Comparison of ENCODE assay signal across 1 mouse cellular context in the genomic region with DNA sequence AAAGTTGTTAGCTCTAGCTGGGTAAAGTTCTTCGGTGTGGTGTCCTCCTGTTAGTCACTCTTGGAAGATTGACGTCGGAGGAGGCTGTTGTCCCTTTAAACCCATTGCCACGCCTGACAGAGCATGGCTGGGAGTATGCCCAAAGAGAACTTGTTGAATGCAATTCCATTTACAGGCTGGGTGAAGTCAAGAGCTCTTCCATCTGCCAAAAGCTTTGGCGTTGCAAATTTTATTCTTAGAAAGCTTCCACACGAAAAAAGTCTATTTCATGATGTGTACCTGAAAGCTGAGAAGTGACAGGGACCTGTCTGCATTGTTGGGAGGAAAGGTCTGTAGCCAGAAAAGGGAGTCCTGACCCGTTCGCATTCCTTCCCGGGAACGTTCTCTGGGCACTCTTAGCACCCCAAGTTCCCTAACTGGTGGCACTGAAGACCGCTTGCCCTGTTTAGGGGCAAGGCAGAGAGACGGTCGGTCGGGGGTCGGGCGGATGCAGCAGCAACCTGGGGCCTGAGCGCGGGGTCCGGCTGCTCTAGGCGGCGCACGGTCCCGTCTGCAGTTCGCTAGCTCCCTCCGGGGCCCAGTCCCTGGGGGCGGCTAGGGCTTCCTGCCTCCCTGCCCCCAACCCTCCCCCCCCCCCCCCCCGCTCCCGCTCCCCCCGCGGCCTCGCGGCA.
A peak's percentile ranks its signal among the peaks of the same experiment; 100 is the strongest.
TF ChIP-seq lines count a peak whose summit lies in the region.

No protein-coding gene starts in this region.

TF ChIP-seq in CH12.LX, 34 proteins besides CTCF, POLR2A, EP300 and RAD21 (continued from another document):
- no peak for TF ChIP-seq ETS1 (conservative IDR thresholded peaks at IDR 0.05; ENCODE audit: low read depth, low read length)
- TF ChIP-seq HCFC1 (IDR thresholded peaks at IDR 0.05; ENCODE audit: low read depth, low read length), result no peak
- TF ChIP-seq IRF4 (IDR thresholded peaks at IDR 0.05; ENCODE audit: low read depth, low read length), result 0 out of 2 replicates have a peak, but pooled peaks have one; percentile 3
- no peak for TF ChIP-seq USF2 (conservative IDR thresholded peaks at IDR 0.05; ENCODE audit: low read depth, low read length)
- no peak for TF ChIP-seq KAT2A (IDR thresholded peaks at IDR 0.05; ENCODE audit: insufficient replicate concordance, low read length)
- no peak for TF ChIP-seq POLR2AphosphoS2 (IDR thresholded peaks at IDR 0.05; ENCODE audit: low read depth, low read length)
- no peak for TF ChIP-seq MAX (IDR thresholded peaks at IDR 0.05; ENCODE audit: low read length)
- TF ChIP-seq MEF2A (IDR thresholded peaks at IDR 0.05; ENCODE audit: borderline replicate concordance, low read depth, low read length), result 0 out of 2 replicates have a peak, but pooled peaks have one; percentile 6
- TF ChIP-seq JUND (conservative IDR thresholded peaks at IDR 0.05; ENCODE audit: low read depth, low read length), result no peak
